Mouse (Mus musculus) gastrocnemius, postnatal 10 days (tissue): ENCODE measurements around the gene Wdr6. TPM values are rescaled to one million over a fixed set of nuclear protein-coding genes. Genes with fewer than 3 reads are reported as not detected.

Experiments used
- DNase-seq: peaks from one replicate; pipeline ENCODE4 v3.0.0; 2021; ENCODE audit warnings: mixed read lengths
- total RNA-seq, 2 experiments: library from RNA; stranded (reverse); gene quantifications; 2 replicates each; pipeline ENCODE4 v1.2.3; 2021

Gene Wdr6
- total RNA-seq, 2 experiments from 2014 or later: 12.4 to 17.3 TPM

DNA sequence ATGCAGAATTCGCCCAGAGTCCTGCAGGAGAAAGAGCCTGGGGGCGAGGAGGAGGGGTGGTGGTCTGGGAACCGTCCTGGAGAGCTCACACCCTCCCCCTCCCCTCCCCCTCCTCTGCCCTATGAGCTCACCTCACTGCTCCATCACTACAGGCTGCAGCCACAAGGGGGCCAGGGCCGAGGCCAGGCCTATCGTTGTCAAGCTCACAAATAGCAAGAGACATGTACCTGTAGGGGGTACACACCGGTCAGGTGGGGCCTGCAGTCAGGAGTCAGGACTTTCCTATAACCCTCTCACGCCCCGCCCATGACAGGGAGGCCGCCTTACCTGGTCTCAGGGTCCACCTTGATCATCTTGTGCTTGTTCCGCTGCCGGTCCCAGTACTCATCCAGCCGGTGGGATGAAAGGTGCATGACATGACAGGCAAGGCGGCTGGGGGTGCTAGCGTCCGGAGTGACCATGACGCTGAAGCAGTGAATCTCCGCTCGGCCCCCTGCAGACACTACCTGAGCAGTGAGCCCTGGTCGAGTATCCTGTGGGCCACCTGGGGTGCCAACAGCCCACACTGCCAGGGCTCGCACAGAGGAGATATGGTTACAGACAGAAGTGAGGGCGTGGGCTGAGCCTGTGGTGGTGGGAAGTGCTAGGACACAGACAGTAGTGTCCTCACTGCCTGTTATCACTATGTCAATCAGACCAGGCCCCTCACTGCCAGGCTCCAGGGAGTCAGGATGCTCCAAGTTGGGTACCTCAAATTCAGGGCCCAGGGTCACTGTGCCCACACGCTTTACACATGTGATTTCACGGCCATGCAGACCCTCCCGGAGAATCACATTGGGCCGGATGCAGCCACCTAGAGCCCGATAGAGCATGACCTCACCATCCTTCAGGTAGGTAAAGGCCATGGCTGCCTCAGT lies 4.5 kb downstream of the Wdr6 start:
- peak; percentile 63 for DNase-seq

- no peak for DNase-seq
These were observed 6.2 kb downstream of the Wdr6 start for GRCm38 (mm10) chr9:108572321-108572720.

DNA sequence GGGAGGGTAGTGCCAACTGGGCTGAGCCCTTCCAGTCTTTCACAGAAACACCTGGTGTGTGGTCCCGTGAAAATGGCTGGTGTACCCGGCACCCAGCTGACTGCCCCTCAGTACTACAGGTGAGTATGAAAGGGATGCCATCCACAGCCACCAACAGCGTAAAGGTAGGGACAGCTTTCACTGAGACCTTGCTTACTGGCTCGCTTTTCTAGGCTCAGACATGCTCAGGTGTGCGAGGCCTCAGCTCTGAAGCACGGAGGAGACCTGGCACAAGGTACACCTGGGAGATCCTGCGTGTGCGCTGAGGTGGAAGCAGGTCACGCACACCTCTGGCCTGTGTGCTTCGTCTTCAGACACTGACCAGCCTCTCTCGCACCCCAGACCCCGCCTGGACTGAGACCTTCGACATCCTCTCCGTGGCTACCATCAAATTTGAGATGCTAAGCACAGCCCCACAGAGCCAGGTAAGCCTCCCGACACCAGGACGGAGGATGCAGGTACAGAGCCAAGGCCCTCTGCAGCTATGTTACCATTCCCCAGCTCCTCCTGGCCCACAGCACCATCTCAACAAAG lies 7.1 kb downstream of the Wdr6 start:
- DNase-seq: no peak

DNA sequence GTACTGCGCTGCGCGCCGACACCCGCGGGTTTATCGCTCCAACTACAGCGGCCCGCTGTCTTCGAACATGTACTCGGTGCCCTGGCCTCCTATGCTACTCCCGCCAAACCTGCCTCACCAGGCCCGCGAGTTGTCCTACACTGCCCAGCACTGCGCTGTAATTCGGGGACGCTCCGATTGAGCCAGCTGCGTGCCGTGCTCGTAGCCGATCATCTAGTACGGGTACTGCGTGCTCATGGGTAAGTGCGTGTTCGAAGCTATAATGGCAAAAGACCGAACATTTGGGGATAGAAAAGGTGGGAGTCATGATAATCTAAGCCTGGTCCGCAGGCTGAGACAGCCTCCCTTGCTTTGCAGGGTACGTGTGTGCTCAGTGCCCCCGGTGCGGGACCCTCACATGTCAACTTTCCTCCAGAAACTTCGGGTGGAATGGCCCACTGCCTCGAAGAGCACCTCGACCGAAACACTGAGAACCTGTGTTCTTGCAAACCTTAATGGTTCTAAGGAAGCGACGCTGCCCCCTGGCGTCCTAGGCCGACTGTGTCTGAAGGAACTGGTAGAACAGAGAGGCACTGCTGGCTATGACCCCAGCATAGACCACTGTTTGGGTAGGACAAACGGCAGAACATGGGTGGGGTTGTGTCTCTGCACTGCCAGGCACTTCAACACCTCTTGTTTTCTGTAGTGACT lies 8.2 kb downstream of the Wdr6 start:
- peak; percentile 79 for DNase-seq

DNA sequence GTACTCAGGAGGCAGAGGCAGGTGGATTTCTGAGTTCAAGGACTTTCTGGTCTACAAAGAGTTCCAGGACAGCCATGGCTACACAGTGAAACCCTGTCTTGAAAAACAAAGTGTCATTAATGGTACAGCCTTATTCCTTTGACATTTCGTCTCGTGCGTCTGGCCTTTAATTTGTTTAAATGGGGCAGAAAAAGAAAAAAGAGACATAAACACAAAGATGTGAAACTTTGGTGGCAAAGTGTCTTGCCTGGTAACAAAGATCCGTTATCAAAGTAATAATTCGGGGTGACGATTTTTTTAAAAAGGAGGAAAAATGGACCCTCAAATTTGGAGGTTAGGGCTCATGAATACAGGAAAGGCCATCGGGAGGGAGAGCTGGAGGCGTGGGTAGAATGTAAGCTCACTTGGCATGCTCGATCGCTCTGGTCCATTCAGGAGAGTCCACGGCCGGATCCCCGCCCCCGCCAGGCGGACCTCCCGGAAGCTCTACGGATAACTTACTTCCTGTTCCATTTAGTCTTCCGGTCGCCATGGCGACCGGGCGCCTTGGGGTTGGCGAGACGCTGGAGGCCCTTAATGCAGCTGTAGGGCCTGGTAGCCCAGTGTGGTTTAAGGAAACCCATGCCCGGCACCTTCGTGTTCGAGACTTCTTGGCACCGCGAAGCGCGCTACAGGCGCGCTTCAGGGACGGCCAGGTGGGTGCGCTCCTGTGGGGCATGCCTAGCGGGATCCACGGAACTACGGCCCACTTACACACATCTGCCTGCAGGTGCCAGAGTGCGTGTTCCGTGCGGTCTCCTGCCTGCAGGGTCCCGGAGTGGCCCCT lies 8.9 kb downstream of the Wdr6 start, which contains the start of gene Dalrd3:
Gene Dalrd3 (plus strand): TSS at position 506 of the 826 bp plus-strand sequence.
- DNase-seq: peak; percentile 84

GRCm38 (mm10) chr9:108568511-108568921 lies 10.0 kb downstream of the Wdr6 start:
- DNase-seq: no peak

DNA sequence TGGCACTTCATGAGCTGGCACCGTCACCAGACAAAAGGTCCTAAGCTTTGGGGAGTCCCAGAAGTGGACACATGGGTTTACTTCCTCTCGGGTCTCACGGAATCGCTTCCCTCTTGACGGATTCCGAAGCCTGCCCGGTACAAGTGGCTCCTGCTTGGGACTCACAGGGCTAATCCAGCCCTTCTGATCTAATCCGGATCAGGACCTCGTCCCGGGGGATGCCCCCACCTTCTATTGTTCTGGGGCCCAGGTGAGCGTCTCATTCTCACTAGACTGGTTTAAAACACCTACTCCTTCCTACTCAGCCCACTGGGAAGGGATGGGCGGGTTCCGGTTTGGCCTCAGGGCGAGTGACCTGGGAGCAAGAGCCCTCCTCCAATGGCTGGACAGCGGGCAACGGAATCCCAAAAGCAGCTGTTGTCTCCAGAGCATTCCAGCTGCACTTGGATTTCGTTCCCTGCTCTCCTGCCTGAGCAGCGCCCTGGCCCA lies 10.6 kb downstream of the Wdr6 start:
- no peak for DNase-seq

DNA sequence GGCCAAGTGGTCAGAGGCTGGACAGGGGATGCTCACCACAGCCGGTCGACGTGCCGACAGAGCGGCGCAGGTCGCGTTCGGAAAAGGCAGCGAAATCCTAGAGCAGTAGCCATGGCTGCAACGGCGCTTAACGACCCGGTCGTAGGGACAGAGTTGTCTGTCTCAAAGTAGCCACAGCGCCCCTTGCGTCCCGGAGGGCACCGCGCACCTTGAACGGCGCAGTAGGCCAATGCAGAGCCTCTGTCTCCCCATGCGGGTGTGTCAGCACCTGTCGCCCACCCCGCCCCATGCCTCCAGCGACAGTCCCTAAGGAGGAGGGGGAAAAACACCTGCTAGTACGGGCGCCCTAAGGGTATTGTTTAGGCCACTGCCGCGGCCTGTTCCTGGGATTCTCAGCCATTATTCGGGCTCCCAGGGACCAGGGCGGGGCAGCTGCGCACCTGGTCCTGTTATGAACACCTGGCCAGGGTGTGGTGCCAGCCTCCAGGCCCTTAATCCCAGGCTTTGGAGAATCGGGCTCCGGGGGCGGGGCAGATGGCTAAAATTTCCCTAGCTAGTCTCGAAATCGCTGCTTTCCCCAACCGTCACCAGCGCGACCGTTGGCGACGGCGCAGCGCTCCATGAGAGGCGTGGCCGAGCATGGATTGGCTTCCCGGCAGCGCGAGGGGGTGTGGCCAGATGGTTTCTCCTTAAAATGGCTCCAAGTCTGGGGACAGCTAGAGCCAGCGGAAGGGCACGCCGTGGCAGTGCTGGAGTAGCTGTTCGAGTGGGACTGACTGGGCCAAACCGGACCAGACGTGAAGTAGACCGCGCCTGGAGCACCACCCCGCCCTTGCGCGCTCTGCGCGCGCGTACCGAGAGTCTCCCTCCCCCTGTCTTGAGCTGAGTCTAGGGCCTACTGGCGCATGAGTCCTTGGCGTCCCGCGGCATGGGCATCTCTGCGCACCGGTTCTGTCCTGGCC lies 11.4 kb downstream of the Wdr6 start, which contains the start of gene Ndufaf3:
Gene Ndufaf3 (minus strand): TSS at position 620 of the 962 bp plus-strand sequence.
- peak; percentile 95 for DNase-seq

DNA sequence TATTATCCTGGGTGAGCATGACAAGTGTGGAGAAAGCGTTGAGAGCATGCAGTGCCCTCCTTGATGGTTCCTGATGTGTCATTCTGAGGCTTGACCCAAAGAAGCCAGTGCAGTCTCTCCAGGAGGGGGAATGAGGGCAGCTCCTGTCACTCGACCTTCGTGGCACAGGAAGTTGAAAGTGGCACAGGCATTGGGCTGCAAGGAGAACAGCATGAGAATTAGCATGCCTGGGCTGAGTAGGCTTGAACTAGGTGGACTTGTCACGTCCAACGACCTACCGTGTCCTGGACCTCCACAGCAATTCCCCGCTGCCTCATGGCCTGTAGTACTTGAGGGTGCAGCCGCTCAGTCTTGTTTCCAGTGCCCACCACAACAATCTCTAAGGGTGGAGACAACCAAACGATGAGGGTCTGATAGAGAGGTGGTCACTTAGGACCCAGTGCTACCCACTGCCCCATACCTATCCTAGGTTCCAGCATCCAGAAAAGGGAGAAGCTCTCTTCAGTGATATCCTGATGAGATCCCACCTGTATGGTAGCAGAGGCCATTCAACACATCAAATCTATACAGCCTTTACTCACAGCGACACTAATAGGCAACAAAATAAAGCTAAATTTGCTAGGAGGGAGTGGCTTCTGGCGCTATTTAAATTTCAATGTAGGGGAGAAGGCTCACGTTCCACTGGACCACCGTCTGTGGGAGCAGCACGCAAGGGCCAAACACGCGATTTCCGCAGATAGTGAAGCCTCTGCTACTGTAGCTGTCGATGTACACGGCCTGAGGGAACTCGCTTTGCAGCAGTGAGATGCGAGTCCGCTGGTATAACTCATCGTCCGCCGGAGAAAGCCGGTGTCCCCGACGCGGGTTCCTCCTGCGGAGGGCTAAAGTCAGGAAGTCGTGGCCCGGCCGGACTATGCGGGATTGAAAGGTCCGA lies 12.4 kb downstream of the Wdr6 start:
- DNase-seq: no peak

- no peak for DNase-seq
These were observed 14.4 kb downstream of the Wdr6 start for GRCm38 (mm10) chr9:108564131-108564530.

DNA sequence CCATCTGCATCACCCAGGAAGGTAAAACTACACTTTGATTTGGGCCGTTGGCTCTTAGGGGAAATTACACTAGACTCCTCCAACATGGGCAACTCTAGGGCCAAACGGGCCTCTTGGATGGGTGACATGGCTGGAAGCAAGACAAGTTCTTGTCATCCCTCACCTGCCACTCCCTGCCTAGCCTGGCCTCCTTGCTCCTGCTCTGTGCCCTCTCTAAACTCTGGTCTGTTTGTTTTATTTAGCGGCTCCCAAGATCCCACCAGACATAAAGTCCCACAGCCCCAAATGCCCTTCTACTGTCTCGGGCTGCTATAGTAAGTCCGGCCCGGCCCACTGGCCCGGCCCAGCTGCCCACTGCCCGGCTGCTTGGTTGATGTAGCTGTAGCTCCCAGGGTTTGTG lies 14.9 kb downstream of the Wdr6 start:
- no peak for DNase-seq

DNA sequence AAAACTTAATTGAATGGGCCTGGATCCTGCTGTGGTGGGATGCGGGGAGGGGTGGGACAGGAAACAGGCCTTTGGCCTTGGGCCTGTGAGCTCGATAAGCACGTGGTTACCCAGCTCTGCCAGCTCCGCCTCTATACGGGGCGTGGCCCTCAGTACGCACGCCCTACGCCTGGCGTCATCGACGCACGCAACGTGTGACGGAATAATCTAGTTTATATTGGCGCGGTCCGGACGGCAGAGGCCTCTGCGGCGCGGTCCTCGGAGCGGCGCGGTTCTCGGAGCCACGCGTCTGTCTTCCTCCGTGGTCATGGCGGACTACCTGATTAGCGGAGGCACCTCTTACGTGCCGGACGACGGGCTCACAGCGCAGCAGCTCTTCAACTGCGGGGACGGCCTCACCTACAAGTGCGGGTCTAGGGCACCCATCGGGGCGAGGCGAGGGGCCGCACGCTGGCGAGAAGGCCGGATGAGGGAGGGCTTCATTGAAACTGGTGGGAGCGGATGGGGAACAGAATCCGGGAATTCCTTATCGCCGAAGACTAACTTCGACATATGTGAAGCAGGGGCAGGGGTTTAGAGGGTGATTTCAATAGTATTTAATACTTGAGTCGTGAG lies 18.2 kb downstream of the Wdr6 start, which contains the start of gene Impdh2:
Gene Impdh2 (plus strand): TSS at position 60 of the 615 bp plus-strand sequence.
- DNase-seq: peak; percentile 92

DNA sequence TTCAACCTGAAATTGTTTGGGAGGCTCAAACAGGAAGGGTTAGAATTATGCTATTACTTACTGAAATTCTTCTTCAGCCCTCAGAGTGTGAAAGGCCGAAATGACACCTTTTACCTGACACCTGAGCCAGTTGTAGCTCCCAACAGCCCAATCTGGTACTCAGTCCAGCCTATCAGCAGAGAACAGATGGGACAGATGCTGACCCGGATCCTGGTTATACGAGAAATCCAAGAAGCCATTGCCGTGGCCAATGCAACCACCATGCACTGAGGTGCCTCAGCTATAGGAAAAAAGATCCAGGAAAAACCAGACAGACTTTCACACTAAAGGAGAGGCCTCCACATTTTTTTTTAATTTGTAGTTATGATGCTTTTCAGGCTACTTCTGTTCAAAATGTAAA lies 19.4 kb downstream of the Wdr6 start:
- DNase-seq: no peak

DNA sequence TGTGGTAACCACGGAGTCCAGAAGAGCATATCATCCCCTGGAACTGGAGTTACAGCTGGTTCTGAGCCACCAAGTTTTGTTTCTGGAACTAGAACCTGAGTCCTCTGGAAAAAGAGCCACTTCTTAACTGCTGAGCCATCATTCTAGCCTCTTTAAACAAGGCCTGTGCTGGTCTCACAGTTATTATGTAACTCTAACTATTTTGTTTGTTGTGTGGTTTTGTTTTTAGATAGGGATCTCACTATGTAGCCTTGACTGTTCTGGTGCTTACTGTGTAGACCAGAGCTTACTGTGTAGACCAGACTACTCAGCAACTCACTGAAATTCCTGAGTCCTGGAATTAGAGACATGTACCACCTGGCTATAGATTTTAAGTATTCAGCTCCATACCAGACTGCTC lies 31.7 kb downstream of the Wdr6 start:
- no peak for DNase-seq

- DNase-seq: no peak
These were observed 32.6 kb downstream of the Wdr6 start for GRCm38 (mm10) chr9:108545986-108546385.

- DNase-seq: no peak
These were observed 37.7 kb downstream of the Wdr6 start for GRCm38 (mm10) chr9:108540846-108541245.

GRCm38 (mm10) chr9:108531496-108531895 lies 47.0 kb downstream of the Wdr6 start:
- no peak for DNase-seq

DNA sequence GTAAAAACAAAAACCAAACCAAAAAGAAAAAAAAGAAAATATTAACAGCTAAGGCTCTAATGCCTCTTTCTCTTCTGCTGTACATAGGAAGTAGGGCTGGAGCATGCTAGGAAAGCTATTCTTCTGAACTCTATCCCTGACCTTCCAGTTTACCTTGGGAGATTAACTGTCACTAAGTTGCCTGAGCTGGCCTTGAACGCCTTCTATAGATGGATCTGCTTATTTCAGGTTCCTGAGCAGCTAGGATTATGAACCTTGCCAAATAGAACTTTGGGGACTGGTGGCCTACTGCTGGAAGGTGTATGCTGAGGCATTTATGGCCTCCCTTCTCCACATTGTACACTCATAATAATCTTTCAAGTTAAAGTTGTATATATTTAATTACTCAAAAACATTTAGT lies 47.6 kb downstream of the Wdr6 start:
- DNase-seq: no peak

DNA sequence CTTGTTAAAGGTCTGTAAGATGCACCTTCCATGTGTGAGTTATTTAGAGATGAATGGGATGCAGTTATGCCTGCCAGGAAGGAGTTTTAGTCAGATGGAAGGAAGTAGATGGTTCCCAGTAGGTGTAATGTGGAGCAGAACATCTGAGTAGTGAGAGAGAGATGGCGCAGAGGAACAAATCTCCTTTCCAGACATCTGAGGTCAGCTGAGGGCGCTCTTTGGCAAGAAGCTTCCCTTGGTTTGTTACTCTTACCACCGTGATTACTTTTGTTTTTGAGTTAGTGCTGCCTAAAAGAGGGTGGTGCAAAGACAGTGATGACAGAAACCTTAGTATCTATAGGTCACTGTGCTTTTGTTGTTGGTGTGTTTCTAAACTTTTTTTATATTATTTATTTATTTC lies 53.1 kb downstream of the Wdr6 start:
- DNase-seq: no peak
